ENCODE assay signal across 24 mouse cellular contexts in genomic region chr9:123526502-123526901, GRCm38 (mm10). TPM values are rescaled to one million over a fixed set of nuclear protein-coding genes. Genes with fewer than 3 reads are reported as not detected.
DNase-seq lines count a peak whose midpoint lies in the region; TF ChIP-seq lines count a peak whose summit lies in the region.
"Had no signal": no experiment of that assay in that cellular context is flagged by ENCODE, and none has a peak within 500 bp of the region (broad histone marks: within the 10 kb centered on the region; RNA-seq: fewer than 3 reads in every experiment).

No protein-coding gene starts in this region.

- peak overlapping the region; percentile 93 for H3K27ac ChIP-seq in gastrocnemius, adult 2 months
- H3K27ac ChIP-seq in thymus, adult 2 months (ENCODE audit: control insufficient read depth, insufficient read depth, low read length): 0 out of 2 replicates have a peak overlapping the region, but pooled peaks have one; percentile 42
- H3K27ac ChIP-seq: embryonic facial prominence, embryonic 10.5 days; embryonic facial prominence, embryonic 12.5 days; forebrain, embryonic 13.5 days; forebrain, embryonic 15.5 days had no signal

- no peak overlapping the region for H3K4me3 ChIP-seq in gastrocnemius, adult 2 months
- H3K4me3 ChIP-seq in thymus, adult 2 months (ENCODE audit: control insufficient read depth, insufficient read depth, low read length): no peak overlapping the region
- H3K4me3 ChIP-seq: embryonic facial prominence, embryonic 10.5 days; embryonic facial prominence, embryonic 12.5 days; forebrain, embryonic 13.5 days; forebrain, embryonic 15.5 days had no signal

- no peak for DNase-seq in gastrocnemius, adult 2 months
- no peak for DNase-seq in gastrocnemius, postnatal 25 days
- no peak for DNase-seq in thymus, adult 2 months
- no peak for DNase-seq in thymus, postnatal 14 days
- DNase-seq in CD4-positive helper T cell, adult 2 months (ENCODE audit: low read depth, low spot score): peak; percentile 9
- DNase-seq in induced T-regulatory cell, adult 2 months (ENCODE audit: low read depth): peak; percentile 46
- DNase-seq in embryo, embryonic 10.5 days (ENCODE audit: low spot score): no peak
- DNase-seq in adrenal gland, adult (ENCODE audit: inconsistent age in 2 of 2, low spot score in 1 of 2): no peak
- DNase-seq: adrenal gland, adult 2 months; adrenal gland, postnatal 10 days; adrenal gland, postnatal 25 days; B cell, adult 2 months; cerebellum, adult 11 months; cerebellum, adult 18-20 months; cerebellum, adult 8-10 months; cerebellum, adult 9-11 months; cerebellum, postnatal 14 days; cerebellum, postnatal 36 days; forebrain, postnatal 0 days had no signal

- no peak for TF ChIP-seq POLR2A in thymus, adult 2 months (IDR thresholded peaks at IDR 0.05; ENCODE audit: control insufficient read depth, extremely low read depth, insufficient read depth, low read length, poor library complexity)

- 74% methylated on average over 5 of the region's 5 CpGs for WGBS in thymus, adult 2 months

- intact Hi-C loops in gastrocnemius, adult 2 months (cut with DNase I): loop anchor here (10.0 kb wide), 1 partner anchor 162 kb away; the partner anchor contains the start of gene Lars2

- no peaks in the 10 kb centered on the region for H3K27me3 ChIP-seq in thymus, adult 2 months (ENCODE audit: control insufficient read depth, insufficient read depth, low read length)
- H3K27me3 ChIP-seq: embryonic facial prominence, embryonic 12.5 days; forebrain, embryonic 13.5 days; forebrain, embryonic 15.5 days; Patski had no signal

- H3K36me3 ChIP-seq in thymus, adult 2 months (ENCODE audit: control insufficient read depth, insufficient read depth, low read length): no peaks in the 10 kb centered on the region
- H3K36me3 ChIP-seq: embryonic facial prominence, embryonic 12.5 days; forebrain, embryonic 15.5 days had no signal

- H3K4me1 ChIP-seq in thymus, adult 2 months (replicated peaks; ENCODE audit: control insufficient read depth, insufficient read depth, low read length): peaks cover 4% of the 10 kb centered on the region

- no peak for TF ChIP-seq CTCF in gastrocnemius, adult 2 months (IDR thresholded peaks at IDR 0.05)
- no peak for TF ChIP-seq CTCF in thymus, adult 2 months (IDR thresholded peaks at IDR 0.05; ENCODE audit: borderline replicate concordance, control insufficient read depth, extremely low read depth, insufficient read depth, low read length, poor library complexity)

RNA-seq across cellular contexts. Expression of gene Sacm1l, which starts 3.1 kb away (rescaled TPM):
- 10 to 100 TPM; 19.8 to 22.9 TPM for total RNA-seq in gastrocnemius, adult 2 months (2021)
- total RNA-seq in gastrocnemius, postnatal 25 days (2021): 10 to 100 TPM; 20.6 to 21.3 TPM
- polyA plus RNA-seq in thymus, adult 2 months (2012; rRNA removed): 8.1 and 8.6 TPM in 2 replicates

RNA-seq across cellular contexts. Expression of gene Limd1, which starts 48.0 kb away (rescaled TPM):
- total RNA-seq in gastrocnemius, adult 2 months (2021): 10 to 100 TPM; 31.5 to 41.1 TPM
- total RNA-seq in gastrocnemius, postnatal 25 days (2021): 10 to 100 TPM; 25.8 to 29.2 TPM
- polyA plus RNA-seq in thymus, adult 2 months (2012; rRNA removed): 56.4 and 59.1 TPM in 2 replicates

Comparison
In these comparisons a context has a peak if more than half of its experiments do, and no peak if none do; other contexts are left out.
1. DNase-seq: peak in CD4-positive helper T cell, adult 2 months (single experiment) and induced T-regulatory cell, adult 2 months (single experiment); none in gastrocnemius, adult 2 months (single experiment), gastrocnemius, postnatal 25 days (single experiment), thymus, adult 2 months (single experiment), thymus, postnatal 14 days (single experiment), embryo, embryonic 10.5 days (single experiment) and adrenal gland, adult (0 of 2).